Mouse (Mus musculus): ENCODE measurements around the gene Tchp.

Gene Tchp

GRCm38 (mm10) chr5:114742572-114742971 lies 35.0 kb downstream of the Tchp start:
- DNase-seq = no peak

GRCm38 (mm10) chr5:114742998-114743696 lies 35.6 kb downstream of the Tchp start:
- DNase-seq = peak; percentile 90

- no peak for DNase-seq
Observed at GRCm38 (mm10) chr5:114743697-114744090, 36.1 kb downstream of the Tchp start.

GRCm38 (mm10) chr5:114745581-114745980 lies 38.0 kb downstream of the Tchp start:
- DNase-seq = peak; percentile 85

- DNase-seq = peak; percentile 30
Observed at GRCm38 (mm10) chr5:114746886-114747285, 39.3 kb downstream of the Tchp start.

- DNase-seq = peak; percentile 53
Observed at GRCm38 (mm10) chr5:114747521-114747920, 40.0 kb downstream of the Tchp start.

GRCm38 (mm10) chr5:114750325-114750724 lies 42.8 kb downstream of the Tchp start:
- DNase-seq = no peak

GRCm38 (mm10) chr5:114752397-114752796 lies 44.8 kb downstream of the Tchp start:
- DNase-seq = no peak

GRCm38 (mm10) chr5:114753384-114753783 lies 45.8 kb downstream of the Tchp start:
- DNase-seq = peak; percentile 73

GRCm38 (mm10) chr5:114759536-114760090 lies 52.1 kb downstream of the Tchp start:
- DNase-seq = no peak

- no peak for DNase-seq
Observed at GRCm38 (mm10) chr5:114761980-114762379, 54.4 kb downstream of the Tchp start.

GRCm38 (mm10) chr5:114764812-114765735 lies 57.5 kb downstream of the Tchp start:
- no peak for DNase-seq

- DNase-seq = no peak
Observed at GRCm38 (mm10) chr5:114766686-114767085, 59.1 kb downstream of the Tchp start.

GRCm38 (mm10) chr5:114767185-114767584 lies 59.6 kb downstream of the Tchp start:
- no peak for DNase-seq

- no peak for DNase-seq
Observed at GRCm38 (mm10) chr5:114769786-114770185, 62.2 kb downstream of the Tchp start.

GRCm38 (mm10) chr5:114771796-114772195 lies 64.2 kb downstream of the Tchp start:
- DNase-seq = no peak

Measured in layer of hippocampus, adult 9-11 months (tissue).